Mouse (Mus musculus): ENCODE measurements around the gene Lamc3. TPM values are rescaled to one million over a fixed set of nuclear protein-coding genes. Genes with fewer than 3 reads are reported as not detected.

The Lamc3 gene
- polyA plus RNA-seq (2016; fragmentation: Nextera tagmentation; extraction: Ambion mirVana) = 2.3 TPM in 2 replicates

GRCm38 (mm10) chr2:31887030-31887429, at the start of gene Lamc3:
Gene Lamc3, plus strand, starts transcription at chr2:31887291.
- H3K27me3 ChIP-seq (replicated peaks; ENCODE audit: low read depth, poor library complexity, severe bottlenecking) = peaks cover 87% of the 10 kb centered on the region
- H3K27ac ChIP-seq (replicated peaks) = no peak within 1 kb of the TSS
- H3K36me3 ChIP-seq (replicated peaks) = no peaks in the 10 kb centered on the region
- H3K9me3 ChIP-seq = no peaks in the 10 kb centered on the region
- H3K4me1 ChIP-seq = peaks cover 41% of the 10 kb centered on the region
- DNase-seq (ENCODE audit: low spot score) = peak; percentile 73
- H3K4me3 ChIP-seq = peak within 1 kb of the TSS; percentile 45
- WGBS = 6% methylated on average over 26 of the region's 26 CpGs

GRCm38 (mm10) chr2:31838868-31839267, 48.2 kb upstream of the Lamc3 start:
- H3K4me1 ChIP-seq = peaks cover 32% of the 10 kb centered on the region
- H3K4me3 ChIP-seq = no peak overlapping the region
- H3K27me3 ChIP-seq (replicated peaks; ENCODE audit: low read depth, poor library complexity, severe bottlenecking) = peaks cover 74% of the 10 kb centered on the region
- DNase-seq (ENCODE audit: low spot score) = no peak
- H3K36me3 ChIP-seq (replicated peaks) = no peaks in the 10 kb centered on the region
- 40% methylated on average over 1 of the region's 1 CpGs for WGBS
- H3K27ac ChIP-seq (replicated peaks) = peak overlapping the region; percentile 12; the same call in 1 of the 2 replicates
- no peaks in the 10 kb centered on the region for H3K9me3 ChIP-seq

GRCm38 (mm10) chr2:31844729-31845136, 42.4 kb upstream of the Lamc3 start:
- Histone ChIP-seq H3K9me3 (no peaks in the 10 kb centered on the region), H3K27me3 (replicated peaks; ENCODE audit: low read depth, poor library complexity, severe bottlenecking) (peaks cover 91% of the 10 kb centered on the region), H3K4me1 (peaks cover 40% of the 10 kb centered on the region), H3K36me3 (replicated peaks) (no peaks in the 10 kb centered on the region), H3K27ac (replicated peaks) (no peak overlapping the region), H3K4me3 (peak overlapping the region; percentile 62; the same call in 1 of the 2 replicates)
- WGBS = 3% methylated on average over 10 of the region's 10 CpGs
- no peak for DNase-seq (ENCODE audit: low spot score)

- DNase-seq (ENCODE audit: low spot score) = peak; percentile 37
- Histone ChIP-seq H3K27ac (replicated peaks) (peak overlapping the region; percentile 48), H3K36me3 (replicated peaks) (no peaks in the 10 kb centered on the region), H3K9me3 (no peaks in the 10 kb centered on the region), H3K27me3 (replicated peaks; ENCODE audit: low read depth, poor library complexity, severe bottlenecking) (peaks cover 83% of the 10 kb centered on the region), H3K4me1 (peaks cover 46% of the 10 kb centered on the region), H3K4me3 (peak overlapping the region; percentile 62)
- 4% methylated on average over 26 of the region's 26 CpGs for WGBS
Measured at GRCm38 (mm10) chr2:31845512-31845895, 41.6 kb upstream of the Lamc3 start.

GRCm38 (mm10) chr2:31845896-31846691, 41.0 kb upstream of the Lamc3 start, which contains the start of gene Fibcd1:
Gene Fibcd1, minus strand, starts transcription at chr2:31846005.
- H3K4me1 ChIP-seq = peaks cover 51% of the 10 kb centered on the region
- under 1% methylated on average over 88 of the region's 88 CpGs for WGBS
- peak; percentile 58 for DNase-seq (ENCODE audit: low spot score)
- peaks cover 78% of the 10 kb centered on the region for H3K27me3 ChIP-seq (replicated peaks; ENCODE audit: low read depth, poor library complexity, severe bottlenecking)
- peak within 1 kb of the TSS; percentile 62 for H3K4me3 ChIP-seq
- H3K27ac ChIP-seq (replicated peaks) = peak within 1 kb of the TSS; percentile 48
- H3K36me3 ChIP-seq (replicated peaks) = no peaks in the 10 kb centered on the region
- no peaks in the 10 kb centered on the region for H3K9me3 ChIP-seq

GRCm38 (mm10) chr2:31846692-31847660, 40.1 kb upstream of the Lamc3 start:
- H3K36me3 ChIP-seq (replicated peaks) = no peaks in the 10 kb centered on the region
- H3K27me3 ChIP-seq (replicated peaks; ENCODE audit: low read depth, poor library complexity, severe bottlenecking) = peaks cover 74% of the 10 kb centered on the region
- H3K4me3 ChIP-seq = peak overlapping the region; percentile 62
- DNase-seq (ENCODE audit: low spot score) = peak; percentile 48
- 3% methylated on average over 35 of the region's 35 CpGs for WGBS
- peak overlapping the region; percentile 48 for H3K27ac ChIP-seq (replicated peaks)
- H3K9me3 ChIP-seq = no peaks in the 10 kb centered on the region
- H3K4me1 ChIP-seq = peaks cover 60% of the 10 kb centered on the region

- Histone ChIP-seq H3K27ac (replicated peaks) (no peak overlapping the region), H3K27me3 (replicated peaks; ENCODE audit: low read depth, poor library complexity, severe bottlenecking) (peaks cover 64% of the 10 kb centered on the region), H3K36me3 (replicated peaks) (no peaks in the 10 kb centered on the region), H3K9me3 (no peaks in the 10 kb centered on the region), H3K4me3 (no peak overlapping the region), H3K4me1 (peaks cover 64% of the 10 kb centered on the region)
- DNase-seq (ENCODE audit: low spot score) = peak; percentile 58
- WGBS = 24% methylated on average over 6 of the region's 6 CpGs
Measured at GRCm38 (mm10) chr2:31847908-31848307, 39.2 kb upstream of the Lamc3 start.

- Histone ChIP-seq H3K4me3 (no peak overlapping the region), H3K27ac (replicated peaks) (no peak overlapping the region), H3K9me3 (no peaks in the 10 kb centered on the region), H3K27me3 (replicated peaks; ENCODE audit: low read depth, poor library complexity, severe bottlenecking) (peaks cover 46% of the 10 kb centered on the region), H3K4me1 (peaks cover 65% of the 10 kb centered on the region), H3K36me3 (replicated peaks) (no peaks in the 10 kb centered on the region)
- WGBS = 35% methylated on average over 12 of the region's 12 CpGs
- DNase-seq (ENCODE audit: low spot score) = no peak
Measured at GRCm38 (mm10) chr2:31850141-31850540, 37.0 kb upstream of the Lamc3 start.

GRCm38 (mm10) chr2:31855991-31856390, 31.1 kb upstream of the Lamc3 start:
- Histone ChIP-seq H3K4me3 (no peak overlapping the region), H3K36me3 (replicated peaks) (no peaks in the 10 kb centered on the region), H3K4me1 (peaks cover 61% of the 10 kb centered on the region), H3K27ac (replicated peaks) (no peak overlapping the region), H3K27me3 (replicated peaks; ENCODE audit: low read depth, poor library complexity, severe bottlenecking) (peaks cover 52% of the 10 kb centered on the region), H3K9me3 (no peaks in the 10 kb centered on the region)
- DNase-seq (ENCODE audit: low spot score) = no peak
- WGBS = 75% methylated on average over 8 of the region's 8 CpGs

GRCm38 (mm10) chr2:31857180-31857579, 29.9 kb upstream of the Lamc3 start:
- no peak for DNase-seq (ENCODE audit: low spot score)
- Histone ChIP-seq H3K9me3 (no peaks in the 10 kb centered on the region), H3K36me3 (replicated peaks) (no peaks in the 10 kb centered on the region), H3K27ac (replicated peaks) (no peak overlapping the region), H3K4me1 (peaks cover 52% of the 10 kb centered on the region), H3K4me3 (no peak overlapping the region), H3K27me3 (replicated peaks; ENCODE audit: low read depth, poor library complexity, severe bottlenecking) (peaks cover 52% of the 10 kb centered on the region)
- WGBS = 81% methylated on average over 6 of the region's 6 CpGs

GRCm38 (mm10) chr2:31858500-31858899, 28.6 kb upstream of the Lamc3 start:
- no peak for DNase-seq (ENCODE audit: low spot score)
- WGBS = 13% methylated on average over 12 of the region's 12 CpGs
- H3K4me3 ChIP-seq = no peak overlapping the region
- no peaks in the 10 kb centered on the region for H3K36me3 ChIP-seq (replicated peaks)
- H3K4me1 ChIP-seq = peaks cover 61% of the 10 kb centered on the region
- 0 out of 2 replicates have a peak overlapping the region, but pooled peaks have one; percentile 20 for H3K27ac ChIP-seq (replicated peaks)
- peaks cover 50% of the 10 kb centered on the region for H3K27me3 ChIP-seq (replicated peaks; ENCODE audit: low read depth, poor library complexity, severe bottlenecking)
- no peaks in the 10 kb centered on the region for H3K9me3 ChIP-seq

- Histone ChIP-seq H3K9me3 (no peaks in the 10 kb centered on the region), H3K27ac (replicated peaks) (no peak overlapping the region), H3K4me3 (no peak overlapping the region), H3K4me1 (peaks cover 47% of the 10 kb centered on the region), H3K36me3 (replicated peaks) (no peaks in the 10 kb centered on the region), H3K27me3 (replicated peaks; ENCODE audit: low read depth, poor library complexity, severe bottlenecking) (peaks cover 31% of the 10 kb centered on the region)
- no peak for DNase-seq (ENCODE audit: low spot score)
- 71% methylated on average over 1 of the region's 1 CpGs for WGBS
Measured at GRCm38 (mm10) chr2:31862919-31863318, 24.2 kb upstream of the Lamc3 start.
